Mouse (Mus musculus): ENCODE results near the gene Rasl11a. TPM values are rescaled to one million over a fixed set of nuclear protein-coding genes. Genes with fewer than 3 reads are reported as not detected.
A peak's percentile ranks its signal among the peaks of the same experiment; 100 is the strongest.
"Not testable (repeated sequence)": the region's sequence is repeated elsewhere in the genome, so short reads cannot be mapped to it uniquely, and the experiment has no call there.

Rasl11a gene
- total RNA-seq, 2 experiments from 2014 or later = 1.2 to 1.9 TPM

DNA sequence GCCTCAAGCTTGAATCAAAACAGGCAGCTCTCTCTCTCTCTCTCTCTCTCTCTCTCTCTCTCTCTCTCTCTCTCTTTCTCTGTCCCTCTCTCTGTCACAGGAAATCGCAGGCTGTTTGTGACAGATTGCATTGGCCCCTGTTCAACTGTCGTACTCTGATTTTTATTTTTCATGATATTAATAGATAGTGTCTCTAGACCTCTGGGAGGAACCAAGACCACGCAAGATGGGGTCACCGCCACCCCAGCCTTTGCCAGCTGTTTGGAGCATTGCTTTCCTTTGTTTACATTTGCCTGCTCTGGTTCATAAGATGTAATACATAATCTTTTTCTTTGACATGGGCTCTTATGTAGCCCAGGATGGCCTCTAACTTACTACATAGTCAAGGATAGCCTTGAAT, 2.9 kb upstream of the Rasl11a start:
- DNase-seq = no peak

- no peak for DNase-seq
Measured at GRCm38 (mm10) chr5:146844301-146844941, 450 bp upstream of the Rasl11a start.

DNA sequence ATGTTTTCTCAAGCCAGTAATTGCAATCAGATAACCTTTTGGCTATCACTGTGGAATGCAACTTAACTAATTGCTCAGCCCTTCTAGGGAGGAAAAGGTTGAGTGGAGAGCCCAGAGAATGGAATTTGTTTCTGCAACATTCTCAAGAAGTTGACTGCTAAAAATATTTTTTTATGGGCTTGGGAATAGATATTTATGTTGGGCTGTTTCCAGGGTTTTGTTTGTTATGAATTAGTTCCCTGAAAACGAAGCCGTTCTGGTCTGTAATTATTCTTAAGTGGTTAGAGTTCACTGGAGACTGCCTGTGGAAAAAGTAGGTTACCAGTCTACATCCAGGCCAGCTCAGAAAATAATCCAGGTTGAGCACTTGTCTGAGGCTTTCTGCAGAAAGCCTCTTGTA, 1.6 kb downstream of the Rasl11a start:
- no peak for DNase-seq

GRCm38 (mm10) chr5:146848936-146849582, 4.2 kb downstream of the Rasl11a start:
- DNase-seq = no peak

GRCm38 (mm10) chr5:146856106-146856505, 11.2 kb downstream of the Rasl11a start:
- DNase-seq = no peak

GRCm38 (mm10) chr5:146857620-146858019, 12.7 kb downstream of the Rasl11a start:
- DNase-seq = no peak

GRCm38 (mm10) chr5:146858772-146859171, 13.9 kb downstream of the Rasl11a start:
- no peak for DNase-seq

- no peak for DNase-seq
Measured at GRCm38 (mm10) chr5:146859246-146859645, 14.4 kb downstream of the Rasl11a start.

- no peak for DNase-seq
Measured at GRCm38 (mm10) chr5:146860222-146860998, 15.5 kb downstream of the Rasl11a start.

- DNase-seq = no peak
Measured at GRCm38 (mm10) chr5:146861588-146861987, 16.7 kb downstream of the Rasl11a start.

- no peak for DNase-seq
Measured at GRCm38 (mm10) chr5:146865511-146865910, 20.6 kb downstream of the Rasl11a start.

GRCm38 (mm10) chr5:146866277-146866676, 21.4 kb downstream of the Rasl11a start:
- DNase-seq = no peak

DNA sequence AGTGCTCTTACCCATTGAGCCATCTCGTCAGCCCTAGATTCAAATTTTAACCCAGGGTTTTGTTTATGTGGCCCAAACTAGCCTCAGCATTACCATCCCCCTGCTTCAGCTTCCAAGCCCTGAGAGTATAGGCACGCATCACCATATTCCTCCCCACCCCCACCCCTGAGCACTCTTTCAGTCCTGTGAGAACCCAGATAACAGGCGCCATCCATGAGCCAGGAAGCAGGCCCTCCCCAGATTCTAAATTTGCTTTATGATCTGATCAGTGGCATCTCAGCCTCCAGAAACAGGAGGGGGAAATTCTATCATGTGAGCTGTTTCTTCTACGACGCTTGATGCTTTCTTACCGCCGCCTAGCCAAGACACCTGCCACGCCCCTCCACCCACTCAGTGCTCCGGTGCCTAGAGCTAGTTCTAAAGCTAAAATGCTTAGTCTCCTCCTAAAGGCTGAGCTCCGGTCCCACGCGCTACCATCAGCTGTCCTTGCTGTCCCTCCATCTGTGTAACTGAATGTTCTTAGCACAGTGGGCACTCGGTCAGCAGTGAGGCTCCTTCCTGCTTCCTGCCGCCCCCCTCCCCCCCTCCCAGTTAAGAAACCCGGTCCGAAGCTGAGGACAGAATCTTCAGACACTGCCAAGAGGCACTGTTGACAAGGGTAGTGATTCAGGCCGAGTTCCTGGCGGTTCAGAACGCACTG, 22.5 kb downstream of the Rasl11a start:
- DNase-seq = peak; percentile 40

- DNase-seq = no peak
Measured at GRCm38 (mm10) chr5:146867946-146868314, 23.1 kb downstream of the Rasl11a start.

DNA sequence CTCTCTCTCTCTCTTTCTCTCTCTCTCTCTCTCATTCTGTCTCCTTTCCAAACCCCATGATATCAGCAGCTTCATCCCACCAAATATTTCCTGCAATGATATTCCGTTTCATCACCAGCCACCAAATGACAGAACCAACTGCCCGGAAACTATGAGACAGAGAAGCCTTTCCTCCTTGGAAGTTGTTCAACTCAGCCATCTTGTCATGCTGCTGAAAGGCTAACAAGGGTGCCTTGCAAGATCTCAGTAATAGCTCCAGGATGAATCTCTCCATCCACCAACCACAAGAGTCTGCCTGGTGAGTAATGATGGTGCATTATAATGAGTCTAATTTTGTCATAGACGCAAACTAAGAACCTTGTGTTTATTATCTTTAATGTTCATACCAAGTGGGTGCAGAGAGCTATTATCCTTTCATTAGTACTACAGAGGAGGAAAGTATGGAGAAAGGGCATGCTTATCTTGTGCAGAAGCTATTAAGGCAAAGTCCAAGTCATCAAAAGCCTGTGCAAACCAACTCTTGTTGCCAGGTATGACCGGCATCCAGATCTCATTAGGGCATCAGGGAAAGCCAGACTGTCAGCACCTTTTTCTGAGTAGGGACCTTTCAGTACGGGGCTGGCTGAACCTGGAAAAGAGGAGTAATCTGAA, 28.2 kb downstream of the Rasl11a start:
- no peak for DNase-seq

GRCm38 (mm10) chr5:146876024-146876423, 31.2 kb downstream of the Rasl11a start:
- no peak for DNase-seq

GRCm38 (mm10) chr5:146877882-146878281, 33.0 kb downstream of the Rasl11a start:
- not testable (repeated sequence) for DNase-seq

- DNase-seq = no peak
Measured at GRCm38 (mm10) chr5:146882261-146882660, 37.4 kb downstream of the Rasl11a start.

- no peak for DNase-seq
Measured at GRCm38 (mm10) chr5:146883053-146883452, 38.2 kb downstream of the Rasl11a start.

DNA sequence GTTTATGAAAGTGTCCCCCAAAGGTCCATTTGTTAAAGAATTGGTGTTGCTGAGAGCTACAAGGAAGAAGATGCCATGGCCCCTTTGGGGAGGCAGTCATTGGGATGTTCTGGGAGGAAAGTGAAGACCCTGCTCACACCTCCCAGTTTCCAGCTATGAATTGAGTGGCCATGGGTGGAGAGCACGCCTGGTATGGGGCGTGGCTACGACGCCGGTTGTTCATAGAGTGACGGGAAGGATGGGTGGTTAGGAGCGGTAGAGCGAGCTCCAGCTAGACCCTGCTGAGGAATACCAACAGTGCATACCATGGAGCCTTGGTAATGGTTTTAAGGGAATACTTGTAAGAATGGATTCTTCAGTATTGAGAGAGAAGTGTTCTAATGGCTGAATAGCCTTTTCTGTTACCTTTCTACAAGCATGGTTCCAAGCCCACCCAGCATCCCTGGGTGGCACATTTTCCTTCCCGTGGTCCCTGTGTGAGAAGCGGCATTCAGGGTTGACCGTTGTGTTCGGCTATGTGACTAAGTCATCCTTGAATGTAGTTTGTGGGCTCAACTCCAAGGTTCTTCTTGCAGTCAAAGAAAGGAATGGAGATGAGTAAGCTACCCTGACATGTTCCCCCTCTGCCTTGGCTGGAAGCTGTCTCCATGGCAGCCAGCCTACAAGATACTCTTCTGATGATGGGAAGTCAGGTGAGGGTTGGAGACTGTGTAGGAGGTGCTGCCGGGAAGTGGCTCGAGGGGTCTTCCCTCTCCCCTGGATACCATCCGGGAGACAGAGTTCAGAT, 38.8 kb downstream of the Rasl11a start:
- DNase-seq = no peak

GRCm38 (mm10) chr5:146891127-146891526, 46.3 kb downstream of the Rasl11a start:
- DNase-seq = no peak

Data from gastrocnemius, postnatal 25 days (tissue).